Mouse (Mus musculus): ENCODE data around the gene Asb13. TPM values are rescaled to one million over a fixed set of nuclear protein-coding genes. Genes with fewer than 3 reads are reported as not detected.
A peak's percentile ranks its signal among the peaks of the same experiment; 100 is the strongest.

Gene Asb13
- polyA plus RNA-seq, 1 experiment from 2014 or later: 3.4 TPM

DNA sequence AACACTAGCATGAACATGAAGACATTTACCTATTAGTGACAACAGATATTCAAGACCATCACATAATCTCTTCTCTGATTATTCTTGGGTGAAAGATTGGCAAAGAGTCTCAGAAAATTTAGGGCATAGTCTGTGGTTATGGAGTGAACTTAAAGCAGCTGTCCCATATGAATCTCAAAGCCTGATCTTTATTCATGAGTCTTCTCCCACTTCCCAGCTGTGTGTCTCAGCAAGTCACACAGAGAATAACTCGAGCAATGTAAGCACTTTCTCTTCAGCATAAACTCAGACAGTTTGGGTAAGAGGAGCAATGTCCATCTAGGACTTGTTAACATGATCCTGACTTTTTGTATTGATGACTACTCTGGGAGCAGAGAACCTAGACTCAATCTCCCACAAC is 52.5 kb downstream of the Asb13 start:
- H3K36me3 ChIP-seq (ENCODE audit: control insufficient read depth, insufficient read depth): no peaks in the 10 kb centered on the region
- no peak for ATAC-seq
- WGBS: 60% methylated on average over 1 of the region's 1 CpGs
- H3K9ac ChIP-seq (ENCODE audit: low read depth, low read length): no peak overlapping the region
- no peak overlapping the region for H3K27ac ChIP-seq (ENCODE audit: low read depth, low read length)
- no peaks in the 10 kb centered on the region for H3K27me3 ChIP-seq (replicated peaks; ENCODE audit: control insufficient read depth, insufficient read depth, low read length)
- H3K4me3 ChIP-seq (ENCODE audit: low read depth, low read length): no peak overlapping the region
- H3K4me1 ChIP-seq (replicated peaks; ENCODE audit: control insufficient read depth, insufficient read depth, low read length): no peaks in the 10 kb centered on the region
- TF ChIP-seq CTCF (IDR thresholded peaks at IDR 0.05; ENCODE audit: low read depth): no peak
- no peak overlapping the region for H3K4me2 ChIP-seq (replicated peaks; ENCODE audit: low read depth)
- H3K9me3 ChIP-seq (ENCODE audit: control insufficient read depth): no peaks in the 10 kb centered on the region

DNA sequence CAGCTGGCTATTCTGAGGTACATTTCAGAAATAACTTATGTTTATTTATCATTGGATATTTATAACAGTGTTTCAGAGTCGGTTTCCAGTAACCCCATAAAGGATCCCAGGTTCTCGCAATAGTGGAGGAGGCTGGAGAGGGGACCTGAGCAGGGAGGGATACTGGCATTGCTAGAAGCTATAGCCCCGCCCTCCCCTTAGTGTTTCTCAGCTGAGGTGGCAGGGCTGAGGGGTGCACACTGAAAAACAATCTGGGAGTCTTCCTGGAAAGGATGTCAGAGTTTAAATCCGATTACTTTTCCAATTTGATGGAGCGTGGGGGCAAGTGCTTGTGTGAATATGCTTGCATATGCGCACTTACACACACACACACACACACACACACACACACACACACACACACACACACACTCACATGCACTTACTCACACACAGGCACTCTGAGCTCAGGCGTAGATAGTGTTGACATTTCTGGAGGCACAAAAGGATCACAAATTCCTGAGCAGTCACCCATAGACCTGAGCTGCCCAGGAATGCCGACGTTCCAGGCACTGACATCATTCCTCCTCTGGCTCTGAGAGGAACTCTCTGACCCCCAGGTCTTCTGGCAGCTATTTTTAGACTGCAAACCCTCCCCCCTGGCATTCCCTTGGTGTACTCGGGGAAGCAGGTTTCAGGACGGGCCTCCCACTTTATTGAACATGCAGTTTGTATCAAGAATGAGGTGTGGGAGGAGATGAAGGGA is 60.9 kb downstream of the Asb13 start:
- no peaks in the 10 kb centered on the region for H3K9me3 ChIP-seq (ENCODE audit: control insufficient read depth)
- H3K4me3 ChIP-seq (ENCODE audit: low read depth, low read length): no peak overlapping the region
- H3K27ac ChIP-seq (ENCODE audit: low read depth, low read length): no peak overlapping the region
- peak; percentile 33; the same call in 1 of the 2 replicates for ATAC-seq
- H3K27me3 ChIP-seq (replicated peaks; ENCODE audit: control insufficient read depth, insufficient read depth, low read length): no peaks in the 10 kb centered on the region
- WGBS: 23% methylated on average over 11 of the region's 11 CpGs
- no peak for TF ChIP-seq CTCF (IDR thresholded peaks at IDR 0.05; ENCODE audit: low read depth)
- no peaks in the 10 kb centered on the region; the same call in 1 of the 2 replicates for H3K4me1 ChIP-seq (replicated peaks; ENCODE audit: control insufficient read depth, insufficient read depth, low read length)
- H3K9ac ChIP-seq (ENCODE audit: low read depth, low read length): no peak overlapping the region
- H3K4me2 ChIP-seq (replicated peaks; ENCODE audit: low read depth): no peak overlapping the region
- H3K36me3 ChIP-seq (ENCODE audit: control insufficient read depth, insufficient read depth): no peaks in the 10 kb centered on the region

DNA sequence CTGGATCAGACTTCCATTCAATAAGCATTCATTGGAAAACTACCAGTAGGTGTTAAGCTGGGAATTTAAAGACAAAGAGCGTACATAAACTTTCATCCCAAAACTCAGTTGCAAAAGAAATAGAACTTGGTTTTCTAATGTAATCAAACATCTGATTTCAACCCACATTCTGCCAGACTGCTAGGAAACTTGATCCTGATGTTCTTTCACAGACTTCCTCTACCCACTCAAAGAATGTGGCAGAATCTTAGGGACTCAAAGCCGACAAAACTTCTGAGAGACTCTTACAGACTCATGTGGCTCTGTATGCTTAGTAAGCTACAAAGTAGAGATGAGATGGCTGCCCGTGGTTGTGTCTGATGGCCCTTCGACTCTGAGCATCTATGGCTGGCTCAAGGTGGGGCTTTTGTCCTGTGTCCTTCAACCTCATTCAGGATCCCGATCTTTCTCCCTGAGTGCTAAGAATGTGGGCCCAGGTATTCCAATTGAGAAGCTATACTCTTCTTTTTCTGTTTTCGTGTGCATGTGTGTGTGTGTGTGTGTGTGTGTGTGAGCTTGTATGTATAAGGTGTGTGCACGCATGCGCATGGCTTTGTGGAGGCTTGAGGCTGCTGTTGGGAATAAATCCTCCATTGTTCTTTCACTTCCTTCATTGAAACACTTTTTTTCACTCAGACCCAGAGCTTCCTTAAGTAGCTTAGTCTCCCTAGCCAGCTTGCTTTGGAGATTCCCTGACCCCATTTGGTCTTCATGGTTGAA is 63.3 kb downstream of the Asb13 start:
- Histone ChIP-seq H3K4me1 (replicated peaks; ENCODE audit: control insufficient read depth, insufficient read depth, low read length) (no peaks in the 10 kb centered on the region; the same call in 1 of the 2 replicates), H3K4me3 (ENCODE audit: low read depth, low read length) (no peak overlapping the region), H3K27ac (ENCODE audit: low read depth, low read length) (no peak overlapping the region), H3K9me3 (ENCODE audit: control insufficient read depth) (no peaks in the 10 kb centered on the region), H3K36me3 (ENCODE audit: control insufficient read depth, insufficient read depth) (no peaks in the 10 kb centered on the region), H3K4me2 (replicated peaks; ENCODE audit: low read depth) (no peak overlapping the region), H3K27me3 (replicated peaks; ENCODE audit: control insufficient read depth, insufficient read depth, low read length) (no peaks in the 10 kb centered on the region), H3K9ac (ENCODE audit: low read depth, low read length) (no peak overlapping the region)
- no peak for ATAC-seq
- no peak for TF ChIP-seq CTCF (IDR thresholded peaks at IDR 0.05; ENCODE audit: low read depth)
- 89% methylated on average over 8 of the region's 8 CpGs for WGBS

DNA sequence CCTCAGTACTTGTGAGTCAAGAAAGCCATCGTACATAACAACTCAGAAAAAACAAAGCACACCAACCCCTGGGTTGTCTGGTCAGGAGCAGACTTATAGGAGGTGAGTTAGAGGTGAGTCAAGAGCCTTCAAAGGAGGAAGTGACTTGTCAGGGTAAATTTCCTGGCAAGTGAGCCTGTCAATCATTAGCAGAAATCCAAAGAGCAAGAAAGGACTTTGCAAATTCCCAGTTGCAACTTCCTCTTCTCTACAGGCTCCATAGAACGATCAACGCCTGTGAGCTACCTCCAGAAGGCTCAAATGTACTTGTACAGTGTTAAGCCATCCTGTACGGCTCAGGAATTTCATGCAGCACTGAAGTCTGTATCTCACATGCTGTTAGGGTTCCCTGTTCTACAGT is 66.9 kb downstream of the Asb13 start:
- H3K4me2 ChIP-seq (replicated peaks; ENCODE audit: low read depth): peak overlapping the region; percentile 37; the same call in 1 of the 2 replicates
- H3K4me1 ChIP-seq (replicated peaks; ENCODE audit: control insufficient read depth, insufficient read depth, low read length): no peaks in the 10 kb centered on the region
- H3K4me3 ChIP-seq (ENCODE audit: low read depth, low read length): no peak overlapping the region
- H3K9me3 ChIP-seq (ENCODE audit: control insufficient read depth): no peaks in the 10 kb centered on the region
- no peak overlapping the region for H3K9ac ChIP-seq (ENCODE audit: low read depth, low read length)
- ATAC-seq: peak; percentile 93
- H3K36me3 ChIP-seq (ENCODE audit: control insufficient read depth, insufficient read depth): no peaks in the 10 kb centered on the region
- H3K27ac ChIP-seq (ENCODE audit: low read depth, low read length): peak overlapping the region; percentile 75
- no peak for TF ChIP-seq CTCF (IDR thresholded peaks at IDR 0.05; ENCODE audit: low read depth)
- no peaks in the 10 kb centered on the region for H3K27me3 ChIP-seq (replicated peaks; ENCODE audit: control insufficient read depth, insufficient read depth, low read length)
- WGBS: 33% methylated on average over 4 of the region's 4 CpGs

Other genes with a start within 250 kb of the Asb13 start
- gene Gdi2, start 96.0 kb upstream of the Asb13 start, polyA plus RNA-seq (2015; fragmentation: Nextera tagmentation; extraction: Ambion mirVana): 450 and 460 TPM in 2 replicates
- gene Fam208b, start 22.9 kb upstream of the Asb13 start, polyA plus RNA-seq (2015; fragmentation: Nextera tagmentation; extraction: Ambion mirVana): 4.8 and 5.0 TPM in 2 replicates
- gene Calml3, start 170.3 kb downstream of the Asb13 start, polyA plus RNA-seq (2015; fragmentation: Nextera tagmentation; extraction: Ambion mirVana): not detected in 2 replicates
- not detected in 2 replicates for gene Calm4, start 203.7 kb downstream of the Asb13 start, polyA plus RNA-seq (2015; fragmentation: Nextera tagmentation; extraction: Ambion mirVana)
- not detected in 2 replicates for gene Calm5, start 220.1 kb downstream of the Asb13 start, polyA plus RNA-seq (2015; fragmentation: Nextera tagmentation; extraction: Ambion mirVana)